Mouse (Mus musculus) stomach, embryonic 14.5 days (tissue): Measurements from ENCODE around the gene Trim58. TPM values are rescaled to one million over a fixed set of nuclear protein-coding genes. Genes with fewer than 3 reads are reported as not detected.
A peak's percentile ranks its signal among the peaks of the same experiment; 100 is the strongest.

ENCODE experiments used
- ATAC-seq: fragments of 200-750 bp; cut with Nextera tagmentation; 2 replicates; pipeline ENCODE4 v1.8.0; 2017; ENCODE audit warnings: low read depth, moderate TSS enrichment; ENCODE audit not compliant: insufficient number of reproducible peaks, insufficient read depth, low FRiP score
- H3K27ac ChIP-seq: fragments of 300-500 bp; sonication (generic); 2 replicates; pipeline ENCODE4 v1.5.1; 2014; ENCODE audit warnings: mild to moderate bottlenecking, low read length, moderate library complexity, mixed read lengths
- H3K27me3 ChIP-seq: fragments of 300-500 bp; sonication (generic); 2 replicates; pipeline ENCODE4 v1.6.1; 2014; ENCODE audit warnings: low read length, control low read depth, mixed read lengths; ENCODE audit not compliant: control insufficient read depth, insufficient read depth
- H3K36me3 ChIP-seq: fragments of 300-500 bp; sonication (generic); 2 replicates; pipeline ENCODE4 v1.6.1; 2014; ENCODE audit warnings: mild to moderate bottlenecking, control low read depth, low read length, moderate library complexity, mixed read lengths; ENCODE audit not compliant: control insufficient read depth, insufficient read depth
- H3K4me1 ChIP-seq: fragments of 300-500 bp; sonication (generic); 2 replicates; pipeline ENCODE4 v1.6.1; 2014; ENCODE audit warnings: low read length, control low read depth, mixed read lengths; ENCODE audit not compliant: control insufficient read depth, insufficient read depth
- H3K4me2 ChIP-seq: fragments of 300-500 bp; sonication (generic); replicated peaks from 2 replicates; pipeline ENCODE4 v1.6.1; 2014; ENCODE audit warnings: low read depth, low read length, control low read depth
- H3K4me3 ChIP-seq: fragments of 300-500 bp; sonication (generic); 2 replicates; pipeline ENCODE4 v1.5.1; 2014; ENCODE audit warnings: low read depth, low read length, control low read depth
- H3K9ac ChIP-seq: fragments of 300-500 bp; sonication (generic); replicated peaks from 2 replicates; pipeline ENCODE4 v1.6.1; 2014; ENCODE audit warnings: low read depth, mild to moderate bottlenecking, control low read depth, low read length, moderate library complexity, mixed read lengths
- H3K9me3 ChIP-seq: fragments of 300-500 bp; sonication (generic); 2 replicates; pipeline ENCODE4 v1.6.1; 2016; ENCODE audit warnings: low read depth, low read length, control low read depth; ENCODE audit not compliant: control insufficient read depth
- WGBS: fragments of 180-500 bp; shearing (Covaris S2); extraction: QIAGEN DNeasy Blood & Tissue Kit; methylation state at CpG from one replicate; pipeline ENCODE4 v1.1.7; 2014; 5-methylcytosine and 5-hydroxymethylcytosine counted together
- polyA plus RNA-seq: library from polyadenylated mRNA; unstranded; fragments of >200 nt; fragmentation: Nextera tagmentation; extraction: Ambion mirVana; gene quantifications from 2 replicates; pipeline ENCODE4 v1.2.1, GENCODE M21; 2014

Gene Trim58
- polyA plus RNA-seq, result 0.14 TPM in 1 of 2 replicates, not detected in the other

DNA sequence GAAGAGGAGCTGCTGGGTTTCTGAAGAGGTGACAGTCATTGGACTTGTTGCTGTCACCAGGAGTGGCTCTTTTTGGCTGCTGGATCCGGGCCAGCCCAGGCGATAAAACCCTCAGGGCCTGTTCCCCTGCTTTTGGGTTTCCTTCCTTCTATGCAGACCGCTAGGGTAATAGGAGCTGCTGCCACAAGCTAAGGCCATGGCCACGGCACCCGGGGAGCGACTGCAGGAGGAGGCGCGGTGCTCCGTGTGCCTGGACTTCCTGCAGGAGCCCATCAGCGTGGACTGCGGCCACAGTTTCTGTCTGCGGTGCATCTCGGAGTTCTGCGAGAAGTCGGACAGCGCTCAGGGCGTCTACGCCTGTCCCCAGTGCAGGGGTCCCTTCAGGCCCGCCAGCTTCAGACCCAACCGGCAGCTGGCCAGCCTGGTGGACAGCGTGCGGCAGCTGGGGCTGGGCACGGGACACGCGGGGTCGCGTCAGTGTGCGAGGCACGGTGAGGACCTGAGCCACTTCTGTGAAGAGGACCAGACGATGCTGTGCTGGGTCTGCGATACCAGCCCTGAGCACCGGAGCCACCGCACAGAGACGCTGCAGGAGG lies at the start of gene Trim58:
Gene Trim58 (plus strand): TSS at position 194 of the 596 bp plus-strand sequence.
- 4% methylated on average over 34 of the region's 34 CpGs for WGBS
- Histone ChIP-seq H3K27me3 (no peaks in the 10 kb centered on the region), H3K27ac (no peak within 1 kb of the TSS; the same call in 1 of the 2 replicates), H3K9ac (no peak within 1 kb of the TSS; the same call in 1 of the 2 replicates), H3K4me2 (peak within 1 kb of the TSS; percentile 64), H3K9me3 (no peaks in the 10 kb centered on the region), H3K4me3 (peak within 1 kb of the TSS; percentile 25), H3K4me1 (peaks cover 4% of the 10 kb centered on the region; the same call in 1 of the 2 replicates), H3K36me3 (no peaks in the 10 kb centered on the region)
- ATAC-seq, result no peak

DNA sequence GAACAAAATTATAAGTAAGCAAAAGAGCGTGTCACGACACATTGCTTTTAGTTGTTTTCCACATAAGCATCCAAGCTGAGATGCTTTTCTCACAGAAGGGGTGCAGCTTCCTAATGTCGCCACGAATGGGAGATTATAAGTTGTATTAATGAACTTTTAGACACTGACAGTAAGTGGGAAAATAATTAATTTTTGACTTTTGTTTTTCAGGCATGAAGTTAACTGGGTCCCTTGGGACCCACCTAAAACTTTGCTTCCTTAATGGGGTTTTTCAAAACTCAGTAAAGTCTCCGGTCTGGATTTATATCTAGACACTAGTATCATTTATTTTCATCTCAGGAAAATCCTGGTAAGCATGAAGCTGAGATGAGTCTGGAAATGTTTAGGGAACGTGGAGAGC lies 45.5 kb upstream of the Trim58 start, which contains the start of gene Olfr324:
Gene Olfr324 (plus strand): TSS at position 301 of the 400 bp plus-strand sequence.
- H3K9me3 ChIP-seq, result no peaks in the 10 kb centered on the region
- no peak within 1 kb of the TSS for H3K4me3 ChIP-seq
- H3K4me1 ChIP-seq, result no peaks in the 10 kb centered on the region
- H3K27me3 ChIP-seq, result no peaks in the 10 kb centered on the region
- H3K9ac ChIP-seq, result no peak within 1 kb of the TSS
- H3K27ac ChIP-seq, result no peak within 1 kb of the TSS
- no peaks in the 10 kb centered on the region for H3K36me3 ChIP-seq
- WGBS, result 76% methylated on average over 6 of the region's 6 CpGs
- no peak within 1 kb of the TSS for H3K4me2 ChIP-seq
- no peak for ATAC-seq

DNA sequence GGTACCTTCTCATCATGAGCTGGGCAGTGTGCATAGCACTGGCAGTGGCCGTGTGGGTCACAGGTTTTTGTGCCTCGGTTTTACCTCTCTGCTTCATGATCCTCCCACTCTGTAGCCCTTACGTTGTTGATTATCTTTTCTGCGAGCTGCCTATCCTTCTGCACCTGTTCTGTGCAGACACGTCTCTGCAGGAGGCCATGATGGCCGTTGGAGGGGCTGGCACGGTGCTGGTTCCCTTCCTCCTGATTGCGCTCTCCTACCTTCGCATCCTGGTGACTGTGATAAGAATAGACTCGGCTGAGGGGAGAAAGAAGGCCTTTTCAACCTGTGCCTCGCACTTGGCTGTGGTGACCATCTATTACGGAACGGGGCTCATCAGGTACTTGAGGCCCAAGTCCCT lies 42.4 kb upstream of the Trim58 start:
- Histone ChIP-seq H3K4me1 (no peaks in the 10 kb centered on the region), H3K9ac (no peak overlapping the region), H3K27me3 (no peaks in the 10 kb centered on the region), H3K4me3 (no peak overlapping the region), H3K4me2 (no peak overlapping the region), H3K36me3 (no peaks in the 10 kb centered on the region), H3K27ac (no peak overlapping the region), H3K9me3 (no peaks in the 10 kb centered on the region)
- ATAC-seq, result no peak
- WGBS, result 81% methylated on average over 13 of the region's 13 CpGs

DNA sequence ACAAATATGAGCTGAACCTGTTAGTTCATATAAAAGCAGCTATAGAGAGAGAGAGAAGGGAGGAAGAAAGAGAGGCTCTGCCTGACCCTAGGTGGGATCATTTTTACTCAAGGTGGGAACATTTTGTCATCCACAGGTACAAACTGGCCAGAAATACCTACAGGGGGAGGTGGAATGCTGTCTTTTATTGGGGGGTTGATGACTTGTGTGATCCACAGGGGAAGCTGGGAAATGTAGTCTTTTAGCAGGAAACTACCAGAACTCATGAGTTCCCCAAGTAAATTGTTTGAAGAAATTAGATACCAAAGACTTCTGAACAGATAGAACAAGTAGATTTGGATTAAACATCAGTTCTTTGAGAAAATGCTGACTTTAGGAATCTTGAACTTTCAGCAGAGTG lies 38.2 kb upstream of the Trim58 start:
- Histone ChIP-seq H3K4me3 (no peak overlapping the region), H3K4me1 (no peaks in the 10 kb centered on the region), H3K27ac (no peak overlapping the region), H3K36me3 (no peaks in the 10 kb centered on the region), H3K4me2 (no peak overlapping the region), H3K9me3 (no peaks in the 10 kb centered on the region), H3K27me3 (no peaks in the 10 kb centered on the region), H3K9ac (no peak overlapping the region)
- ATAC-seq, result no peak

DNA sequence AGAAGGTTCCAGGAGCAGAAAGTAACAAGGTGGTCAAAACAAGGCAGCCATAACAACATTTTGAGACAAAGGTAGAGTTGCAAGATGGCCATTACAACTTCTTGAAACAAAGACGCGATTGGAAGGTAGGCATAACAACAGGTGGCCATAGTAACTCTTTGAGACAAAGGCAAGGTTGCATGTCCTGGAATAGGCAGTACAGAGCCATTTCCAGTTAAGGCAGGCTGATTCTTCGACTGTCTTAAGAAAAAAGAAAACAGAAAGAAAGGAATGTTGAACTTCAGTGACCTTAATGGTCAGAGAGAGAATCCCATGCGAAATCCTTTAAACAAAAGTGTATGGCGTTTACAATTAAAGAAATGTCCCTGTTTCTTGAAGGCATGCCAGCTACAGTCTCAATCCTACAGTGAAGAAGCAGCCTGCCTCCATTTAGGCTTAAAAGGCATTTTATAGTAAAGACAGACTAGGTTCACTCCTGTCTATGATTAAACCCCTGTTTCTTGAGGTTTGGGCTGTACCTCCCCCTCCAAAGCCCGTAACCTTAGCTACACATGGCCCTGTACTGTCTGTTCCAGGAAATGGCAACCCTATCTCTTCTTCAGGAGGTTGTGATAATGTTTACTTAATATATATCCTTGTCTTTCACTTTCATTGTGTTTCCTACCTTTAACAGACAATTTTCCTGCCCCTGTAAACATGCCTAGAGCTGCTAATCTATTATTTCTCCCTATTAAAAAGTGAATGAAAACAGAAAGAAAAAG lies 37.3 kb upstream of the Trim58 start:
- ATAC-seq, result no peak
- Histone ChIP-seq H3K36me3 (no peaks in the 10 kb centered on the region), H3K4me3 (no peak overlapping the region), H3K27me3 (no peaks in the 10 kb centered on the region), H3K9me3 (no peaks in the 10 kb centered on the region), H3K4me2 (no peak overlapping the region), H3K9ac (no peak overlapping the region), H3K27ac (no peak overlapping the region), H3K4me1 (no peaks in the 10 kb centered on the region)
- WGBS, result 71% methylated on average over 6 of the region's 6 CpGs

DNA sequence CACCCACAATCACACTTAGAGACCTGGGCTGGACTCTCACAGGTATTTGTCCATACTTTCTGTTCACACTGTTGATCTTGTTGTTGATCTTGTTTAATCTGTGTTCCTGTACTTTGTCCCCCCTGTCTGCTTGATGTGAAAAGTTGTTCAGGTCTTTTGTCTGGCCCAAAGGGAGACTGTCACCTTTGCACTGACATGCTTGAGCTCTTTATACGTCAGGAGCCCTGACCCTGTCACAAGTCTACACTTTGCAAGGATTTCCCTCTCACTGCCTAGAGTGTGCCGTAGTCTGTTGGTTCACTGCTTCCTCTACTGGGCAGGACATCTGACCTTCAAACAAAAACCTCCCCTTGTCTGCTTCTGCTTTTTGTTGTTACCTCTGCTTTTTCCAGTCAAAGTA lies 35.6 kb upstream of the Trim58 start:
- Histone ChIP-seq H3K4me1 (no peaks in the 10 kb centered on the region), H3K9ac (no peak overlapping the region), H3K9me3 (no peaks in the 10 kb centered on the region), H3K36me3 (no peaks in the 10 kb centered on the region), H3K4me2 (no peak overlapping the region), H3K27me3 (no peaks in the 10 kb centered on the region), H3K4me3 (no peak overlapping the region), H3K27ac (no peak overlapping the region)
- 37% methylated on average over 2 of the region's 2 CpGs for WGBS
- ATAC-seq, result no peak

DNA sequence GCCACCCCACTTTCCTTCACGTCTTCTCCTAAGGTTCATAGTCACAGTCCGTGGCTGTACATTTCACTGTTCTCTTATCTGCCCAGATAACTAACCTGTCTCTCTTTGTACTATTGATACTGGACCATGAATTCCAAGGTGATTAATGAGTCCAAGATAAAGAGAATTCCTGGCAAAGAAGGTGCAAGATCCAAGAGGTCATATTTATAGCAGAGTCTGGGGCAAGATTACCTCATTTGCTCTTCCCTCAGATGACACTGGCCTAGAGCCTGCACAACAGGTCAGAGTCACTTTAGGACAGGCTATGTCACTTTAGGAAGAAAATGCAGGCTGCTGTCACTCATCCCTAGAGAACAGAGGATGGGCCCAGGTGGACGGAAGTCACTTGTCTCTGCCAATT lies 35.0 kb upstream of the Trim58 start:
- no peak overlapping the region for H3K27ac ChIP-seq
- H3K9me3 ChIP-seq, result no peaks in the 10 kb centered on the region
- no peak overlapping the region for H3K9ac ChIP-seq
- no peaks in the 10 kb centered on the region for H3K4me1 ChIP-seq
- 48% methylated on average over 3 of the region's 3 CpGs for WGBS
- no peaks in the 10 kb centered on the region for H3K36me3 ChIP-seq
- H3K27me3 ChIP-seq, result no peaks in the 10 kb centered on the region
- ATAC-seq, result no peak
- H3K4me3 ChIP-seq, result no peak overlapping the region
- no peak overlapping the region for H3K4me2 ChIP-seq

DNA sequence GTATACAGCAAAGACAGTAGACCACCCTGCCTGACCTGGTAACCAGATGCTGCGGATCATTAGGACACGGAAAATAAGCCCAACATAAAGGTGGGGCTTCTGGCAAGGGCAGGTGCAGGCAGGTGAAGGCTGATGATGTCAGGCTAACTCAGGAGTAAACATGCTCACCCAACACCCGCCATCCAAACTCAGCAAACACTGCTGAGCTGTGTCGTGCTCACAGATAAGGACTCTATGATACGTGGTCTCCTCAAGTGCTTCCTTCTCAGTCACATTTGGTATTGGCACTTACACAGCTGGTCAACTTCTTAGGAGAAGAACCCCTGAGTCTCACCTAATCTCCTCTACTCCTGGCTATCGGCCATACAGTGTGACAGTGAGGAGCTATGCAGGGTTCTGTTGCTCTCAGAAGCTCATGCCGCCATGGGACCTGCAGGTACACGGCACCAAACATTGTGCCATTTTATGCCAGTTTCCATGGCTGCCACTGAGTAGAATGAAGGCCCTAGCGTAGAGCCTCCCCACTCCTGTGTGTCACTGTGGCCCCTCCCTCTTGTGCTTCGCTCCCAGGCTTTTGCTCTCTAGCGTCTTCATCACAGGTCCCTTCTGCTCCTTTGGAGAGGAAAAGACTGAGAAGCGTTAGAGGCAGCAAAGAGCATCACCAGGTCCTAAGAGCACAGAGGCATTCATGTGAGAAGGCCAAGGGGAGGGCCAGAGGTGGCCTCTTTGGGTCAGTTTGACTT lies 33.9 kb upstream of the Trim58 start:
- no peak overlapping the region for H3K9ac ChIP-seq
- 0 out of 2 replicates have a peak, but pooled peaks have one; percentile 28 for ATAC-seq
- H3K27me3 ChIP-seq, result no peaks in the 10 kb centered on the region
- no peak overlapping the region for H3K4me3 ChIP-seq
- no peaks in the 10 kb centered on the region for H3K4me1 ChIP-seq
- no peak overlapping the region for H3K4me2 ChIP-seq
- 82% methylated on average over 12 of the region's 12 CpGs for WGBS
- no peaks in the 10 kb centered on the region for H3K36me3 ChIP-seq
- H3K27ac ChIP-seq, result no peak overlapping the region
- H3K9me3 ChIP-seq, result no peaks in the 10 kb centered on the region
